Mouse (Mus musculus): ENCODE results near the gene Atat1. TPM values are rescaled to one million over a fixed set of nuclear protein-coding genes. Genes with fewer than 3 reads are reported as not detected.

Atat1 gene
- polyA plus RNA-seq, 1 experiment from 2014 or later, result 62.7 TPM

DNA sequence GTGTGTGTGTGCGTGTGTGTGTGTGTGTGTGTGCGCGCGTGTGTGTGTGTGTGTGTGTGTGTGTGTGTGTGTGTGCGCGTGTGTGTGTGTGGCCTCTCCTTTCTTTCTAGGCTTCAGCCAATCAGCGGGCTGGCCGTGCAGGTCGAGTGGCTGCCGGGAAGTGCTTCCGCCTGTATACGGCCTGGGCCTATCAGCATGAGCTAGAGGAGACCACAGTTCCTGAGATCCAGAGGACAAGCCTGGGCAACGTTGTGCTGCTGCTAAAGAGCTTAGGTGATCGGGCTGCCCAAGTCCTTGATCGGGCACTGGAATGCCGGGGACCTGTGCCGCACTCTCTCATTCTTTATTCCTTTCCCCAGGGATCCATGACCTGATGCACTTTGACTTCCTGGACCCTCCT, 22.1 kb downstream of the Atat1 start:
- 77% methylated on average over 10 of the region's 17 CpGs for WGBS

DNA sequence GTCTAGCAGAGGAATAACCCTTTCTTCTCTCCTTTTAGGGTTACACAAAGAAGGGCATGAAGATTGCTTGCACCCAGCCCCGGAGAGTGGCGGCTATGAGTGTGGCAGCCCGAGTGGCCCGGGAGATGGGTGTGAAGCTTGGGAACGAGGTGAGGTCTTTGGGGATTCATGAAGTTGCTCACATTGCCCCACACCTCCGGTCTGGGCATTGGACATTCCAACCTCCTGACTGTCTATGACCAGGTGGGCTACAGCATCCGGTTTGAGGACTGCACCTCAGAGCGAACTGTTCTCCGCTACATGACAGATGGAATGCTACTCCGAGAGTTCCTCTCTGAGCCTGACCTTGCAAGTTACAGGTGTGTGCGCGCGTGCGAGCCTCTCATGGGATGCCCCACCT, 26.1 kb downstream of the Atat1 start:
- no peak for ATAC-seq (ENCODE audit: low read depth)
- H3K4me3 ChIP-seq (ENCODE audit: low read length), result no peak overlapping the region
- 96% methylated on average over 14 of the region's 14 CpGs for WGBS

More for the DNA sequence above, 22.1 kb downstream of the Atat1 start:
- H3K9ac ChIP-seq (ENCODE audit: low read length), result no peak overlapping the region
- H3K4me1 ChIP-seq (replicated peaks; ENCODE audit: control insufficient read depth, insufficient read depth, low read length), result no peaks in the 10 kb centered on the region
- no peaks in the 10 kb centered on the region for H3K9me3 ChIP-seq (ENCODE audit: control insufficient read depth, low read length)
- H3K4me3 ChIP-seq (ENCODE audit: low read length), result no peak overlapping the region
- no peak overlapping the region for H3K4me2 ChIP-seq (ENCODE audit: low read depth, low read length)
- no peak for ATAC-seq (ENCODE audit: low read depth)
- H3K27me3 ChIP-seq (ENCODE audit: control insufficient read depth, insufficient read depth, low read depth, low read length), result no peaks in the 10 kb centered on the region
- peaks cover 75% of the 10 kb centered on the region for H3K36me3 ChIP-seq (ENCODE audit: control insufficient read depth, insufficient read depth, low read length)
- H3K27ac ChIP-seq (ENCODE audit: low read length), result no peak overlapping the region

DNA sequence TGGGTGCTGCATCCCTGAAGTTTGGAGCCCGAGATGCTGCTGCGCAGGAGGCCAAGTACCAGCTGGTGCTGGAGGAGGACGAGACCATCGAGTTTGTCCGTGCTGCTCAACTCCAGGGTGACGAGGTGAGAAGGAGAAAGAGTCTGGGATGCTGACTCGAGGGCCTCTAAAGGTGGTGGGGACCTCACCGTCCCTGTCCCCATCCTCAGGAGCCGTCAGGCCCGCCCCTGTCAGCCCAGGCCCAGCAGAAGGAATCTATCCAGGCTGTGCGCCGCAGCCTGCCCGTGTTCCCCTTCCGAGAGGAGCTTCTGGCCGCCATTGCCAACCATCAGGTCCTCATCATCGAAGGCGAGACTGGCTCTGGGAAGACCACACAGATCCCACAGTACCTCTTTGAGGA, 27.0 kb downstream of the Atat1 start:
- ATAC-seq (ENCODE audit: low read depth), result no peak
- Histone ChIP-seq H3K4me1 (replicated peaks; ENCODE audit: control insufficient read depth, insufficient read depth, low read length) (peaks cover 11% of the 10 kb centered on the region; the same call in 1 of the 2 replicates), H3K4me3 (ENCODE audit: low read length) (no peak overlapping the region), H3K9ac (ENCODE audit: low read length) (no peak overlapping the region), H3K36me3 (ENCODE audit: control insufficient read depth, insufficient read depth, low read length) (peaks cover 45% of the 10 kb centered on the region), H3K27me3 (ENCODE audit: control insufficient read depth, insufficient read depth, low read depth, low read length) (no peaks in the 10 kb centered on the region), H3K27ac (ENCODE audit: low read length) (no peak overlapping the region), H3K9me3 (ENCODE audit: control insufficient read depth, low read length) (no peaks in the 10 kb centered on the region), H3K4me2 (ENCODE audit: low read depth, low read length) (no peak overlapping the region)
- 93% methylated on average over 17 of the region's 17 CpGs for WGBS

More for the DNA sequence above, 26.1 kb downstream of the Atat1 start:
- peaks cover 11% of the 10 kb centered on the region; the same call in 1 of the 2 replicates for H3K4me1 ChIP-seq (replicated peaks; ENCODE audit: control insufficient read depth, insufficient read depth, low read length)
- H3K4me2 ChIP-seq (ENCODE audit: low read depth, low read length), result no peak overlapping the region
- H3K36me3 ChIP-seq (ENCODE audit: control insufficient read depth, insufficient read depth, low read length), result peaks cover 54% of the 10 kb centered on the region
- H3K27ac ChIP-seq (ENCODE audit: low read length), result no peak overlapping the region
- no peaks in the 10 kb centered on the region for H3K9me3 ChIP-seq (ENCODE audit: control insufficient read depth, low read length)
- no peak overlapping the region for H3K9ac ChIP-seq (ENCODE audit: low read length)
- no peaks in the 10 kb centered on the region for H3K27me3 ChIP-seq (ENCODE audit: control insufficient read depth, insufficient read depth, low read depth, low read length)

DNA sequence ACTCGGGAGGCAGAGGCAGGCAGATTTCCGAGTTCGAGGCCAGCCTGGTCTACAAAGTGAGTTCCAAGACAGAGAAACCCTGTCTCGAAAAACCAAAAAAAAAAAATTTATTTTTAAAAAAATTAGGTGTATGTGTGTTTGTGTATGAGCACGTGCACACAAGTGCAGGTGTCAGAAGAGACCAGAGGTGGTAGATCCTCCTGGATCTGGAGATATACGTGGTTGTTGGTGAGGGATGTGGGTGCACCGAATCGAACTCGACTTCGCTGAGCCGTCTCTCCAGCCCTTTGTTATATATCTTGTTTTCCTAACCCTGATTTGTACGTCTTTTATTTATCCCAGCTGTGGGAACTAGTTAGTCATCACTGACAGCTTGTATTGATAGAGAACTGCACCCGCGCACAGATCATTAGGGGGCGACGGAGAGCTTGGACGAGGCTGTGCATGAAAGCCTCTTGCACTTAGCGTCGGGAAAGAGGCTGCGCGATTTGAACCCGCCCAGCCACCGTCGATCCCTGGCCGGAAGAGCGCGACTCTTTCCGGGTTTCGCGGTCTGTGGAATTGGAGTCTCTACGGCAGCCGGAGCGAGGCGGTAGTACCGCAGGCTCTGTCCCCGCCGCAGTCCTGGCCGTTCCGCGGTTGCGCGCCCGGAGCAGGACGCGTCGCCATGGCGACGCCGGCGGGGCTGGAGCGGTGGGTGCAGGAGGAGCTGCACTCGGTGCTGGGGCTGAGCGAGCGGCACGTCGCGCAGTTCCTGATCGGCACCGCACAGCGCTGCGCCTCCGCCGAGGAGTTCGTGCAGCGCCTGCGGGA, 30.4 kb downstream of the Atat1 start, which contains the start of gene Dhx16:
TSS of gene Dhx16 (plus strand) at position 575 of the 813 bp plus-strand sequence.
- Histone ChIP-seq H3K4me1 (replicated peaks; ENCODE audit: control insufficient read depth, insufficient read depth, low read length) (peaks cover 11% of the 10 kb centered on the region; the same call in 1 of the 2 replicates), H3K27me3 (ENCODE audit: control insufficient read depth, insufficient read depth, low read depth, low read length) (no peaks in the 10 kb centered on the region), H3K9ac (ENCODE audit: low read length) (peak within 1 kb of the TSS; percentile 89), H3K9me3 (ENCODE audit: control insufficient read depth, low read length) (no peaks in the 10 kb centered on the region), H3K36me3 (ENCODE audit: control insufficient read depth, insufficient read depth, low read length) (peaks cover 36% of the 10 kb centered on the region), H3K4me3 (ENCODE audit: low read length) (peak within 1 kb of the TSS; percentile 95), H3K27ac (ENCODE audit: low read length) (peak within 1 kb of the TSS; percentile 49; the same call in 1 of the 2 replicates), H3K4me2 (ENCODE audit: low read depth, low read length) (peak within 1 kb of the TSS; percentile 78)
- peak; percentile 94 for ATAC-seq (ENCODE audit: low read depth)
- WGBS, result 6% methylated on average over 62 of the region's 66 CpGs

DNA sequence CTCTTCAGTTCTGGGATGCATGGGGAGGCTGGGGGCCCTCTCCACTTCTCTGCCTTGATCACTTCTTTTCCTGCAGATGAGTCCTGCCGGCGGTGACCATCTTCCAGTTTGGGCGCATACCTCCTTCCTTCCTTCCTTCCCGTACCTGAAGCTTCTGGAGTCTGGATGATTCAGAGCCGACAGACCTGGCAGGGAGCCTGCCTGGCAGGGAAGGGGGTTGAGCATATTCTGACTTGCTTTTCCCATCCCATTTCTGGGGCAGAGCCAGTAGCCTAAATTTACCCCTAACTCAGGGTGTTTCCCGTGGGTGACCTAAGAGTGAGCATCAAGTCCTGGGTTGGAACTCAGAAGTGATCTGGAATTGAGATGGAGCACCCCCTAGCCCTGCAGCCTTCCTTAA, 35.2 kb downstream of the Atat1 start:
- Histone ChIP-seq H3K27ac (ENCODE audit: low read length) (no peak overlapping the region), H3K9ac (ENCODE audit: low read length) (no peak overlapping the region; the same call in 1 of the 2 replicates), H3K9me3 (ENCODE audit: control insufficient read depth, low read length) (0 out of 2 replicates have a peak, but pooled peaks cover 2% of the 10 kb centered on the region), H3K4me2 (ENCODE audit: low read depth, low read length) (no peak overlapping the region), H3K4me3 (ENCODE audit: low read length) (no peak overlapping the region), H3K4me1 (replicated peaks; ENCODE audit: control insufficient read depth, insufficient read depth, low read length) (peaks cover 13% of the 10 kb centered on the region), H3K36me3 (ENCODE audit: control insufficient read depth, insufficient read depth, low read length) (peaks cover 20% of the 10 kb centered on the region), H3K27me3 (ENCODE audit: control insufficient read depth, insufficient read depth, low read depth, low read length) (no peaks in the 10 kb centered on the region)
- WGBS, result 78% methylated on average over 6 of the region's 6 CpGs
- ATAC-seq (ENCODE audit: low read depth), result no peak

DNA sequence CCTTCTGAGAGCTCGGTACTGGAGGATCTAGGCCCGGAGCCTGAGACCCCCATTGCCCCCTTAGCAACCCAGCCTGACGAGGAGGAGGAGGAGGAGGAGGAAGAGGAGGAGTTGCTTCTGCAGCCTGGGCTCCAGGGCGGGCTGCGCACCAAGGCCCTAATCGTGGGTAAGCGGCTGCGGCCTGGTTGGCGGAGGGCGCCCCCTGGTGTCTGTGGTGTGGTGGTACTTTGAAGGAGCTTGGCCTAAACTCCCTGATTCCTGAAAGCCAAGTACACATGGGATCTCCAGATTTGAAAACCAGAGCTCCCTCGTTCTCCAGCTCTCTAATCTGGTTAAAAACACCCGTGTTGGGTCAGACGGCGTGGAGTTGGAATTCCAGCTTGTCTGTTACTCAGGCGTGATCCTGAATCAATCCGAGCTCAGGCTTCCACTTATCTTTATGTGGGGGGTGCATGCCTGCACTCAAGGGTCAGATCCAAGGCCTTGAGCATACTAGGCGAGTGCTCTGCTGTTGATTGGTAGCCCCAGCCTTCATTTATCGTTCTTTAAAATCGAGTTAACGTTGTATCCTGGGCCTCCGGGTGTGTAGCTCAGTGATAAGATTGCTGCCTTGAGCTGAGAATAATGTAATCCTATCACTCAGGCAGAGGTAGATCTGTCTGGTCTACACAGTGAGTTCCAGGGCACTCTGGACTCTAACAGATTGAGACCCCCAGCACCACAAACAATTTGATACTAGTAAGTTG, 35.9 kb downstream of the Atat1 start:
- WGBS, result 26% methylated on average over 21 of the region's 21 CpGs
- no peak overlapping the region for H3K4me3 ChIP-seq (ENCODE audit: low read length)
- no peak overlapping the region; the same call in 1 of the 2 replicates for H3K4me2 ChIP-seq (ENCODE audit: low read depth, low read length)
- peak overlapping the region; percentile 19; the same call in 1 of the 2 replicates for H3K9ac ChIP-seq (ENCODE audit: low read length)
- peaks cover 20% of the 10 kb centered on the region for H3K4me1 ChIP-seq (replicated peaks; ENCODE audit: control insufficient read depth, insufficient read depth, low read length)
- 0 out of 2 replicates have a peak, but pooled peaks cover 2% of the 10 kb centered on the region for H3K9me3 ChIP-seq (ENCODE audit: control insufficient read depth, low read length)
- peak; percentile 29; the same call in 1 of the 2 replicates for ATAC-seq (ENCODE audit: low read depth)
- H3K27me3 ChIP-seq (ENCODE audit: control insufficient read depth, insufficient read depth, low read depth, low read length), result no peaks in the 10 kb centered on the region
- H3K36me3 ChIP-seq (ENCODE audit: control insufficient read depth, insufficient read depth, low read length), result peaks cover 20% of the 10 kb centered on the region
- no peak overlapping the region for H3K27ac ChIP-seq (ENCODE audit: low read length)

DNA sequence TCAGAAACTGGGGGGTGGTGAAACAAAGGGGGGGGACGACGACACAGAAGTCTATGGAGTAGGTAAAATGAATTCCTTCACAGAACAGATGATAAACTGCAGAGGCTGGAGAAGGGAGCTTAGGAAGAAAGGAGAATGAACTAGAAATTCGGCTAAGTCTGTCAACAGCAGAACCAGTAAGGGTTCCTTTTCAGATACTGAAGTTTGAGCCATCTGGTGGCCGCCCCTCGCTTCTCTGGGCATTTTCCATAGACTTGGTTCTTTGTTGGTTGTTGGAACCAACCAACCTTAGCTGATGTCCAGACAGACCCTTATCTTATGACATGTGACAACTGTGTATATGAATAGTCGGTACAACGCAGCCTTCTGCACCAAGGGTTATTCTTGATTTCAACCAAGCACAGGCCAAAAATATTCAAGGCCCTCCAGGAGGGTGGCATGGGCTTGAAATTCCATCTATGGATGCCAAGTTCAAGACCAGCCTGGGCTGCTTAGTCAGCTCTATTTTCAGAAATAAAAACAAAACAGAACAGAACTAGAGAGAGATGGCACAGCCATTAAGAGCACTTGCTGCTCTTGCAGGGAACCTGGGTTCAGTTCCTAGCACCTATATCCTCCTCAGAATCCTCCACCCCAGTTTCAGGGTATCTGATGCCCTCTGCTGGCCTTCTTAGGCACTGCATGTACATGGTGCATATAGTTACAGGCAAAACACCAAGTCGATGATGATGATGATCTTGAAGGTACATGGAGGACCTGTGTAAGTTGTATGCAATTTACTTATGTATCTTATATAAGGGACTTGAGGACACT, 38.8 kb downstream of the Atat1 start:
- Histone ChIP-seq H3K4me3 (ENCODE audit: low read length) (peak overlapping the region; percentile 66), H3K27me3 (ENCODE audit: control insufficient read depth, insufficient read depth, low read depth, low read length) (no peaks in the 10 kb centered on the region), H3K4me1 (replicated peaks; ENCODE audit: control insufficient read depth, insufficient read depth, low read length) (peaks cover 28% of the 10 kb centered on the region), H3K9ac (ENCODE audit: low read length) (peak overlapping the region; percentile 81; the same call in 1 of the 2 replicates), H3K9me3 (ENCODE audit: control insufficient read depth, low read length) (0 out of 2 replicates have a peak, but pooled peaks cover 2% of the 10 kb centered on the region), H3K4me2 (ENCODE audit: low read depth, low read length) (peak overlapping the region; percentile 94), H3K27ac (ENCODE audit: low read length) (peak overlapping the region; percentile 99), H3K36me3 (ENCODE audit: control insufficient read depth, insufficient read depth, low read length) (peaks cover 18% of the 10 kb centered on the region)
- ATAC-seq (ENCODE audit: low read depth), result no peak
- WGBS, result 57% methylated on average over 8 of the region's 8 CpGs

DNA sequence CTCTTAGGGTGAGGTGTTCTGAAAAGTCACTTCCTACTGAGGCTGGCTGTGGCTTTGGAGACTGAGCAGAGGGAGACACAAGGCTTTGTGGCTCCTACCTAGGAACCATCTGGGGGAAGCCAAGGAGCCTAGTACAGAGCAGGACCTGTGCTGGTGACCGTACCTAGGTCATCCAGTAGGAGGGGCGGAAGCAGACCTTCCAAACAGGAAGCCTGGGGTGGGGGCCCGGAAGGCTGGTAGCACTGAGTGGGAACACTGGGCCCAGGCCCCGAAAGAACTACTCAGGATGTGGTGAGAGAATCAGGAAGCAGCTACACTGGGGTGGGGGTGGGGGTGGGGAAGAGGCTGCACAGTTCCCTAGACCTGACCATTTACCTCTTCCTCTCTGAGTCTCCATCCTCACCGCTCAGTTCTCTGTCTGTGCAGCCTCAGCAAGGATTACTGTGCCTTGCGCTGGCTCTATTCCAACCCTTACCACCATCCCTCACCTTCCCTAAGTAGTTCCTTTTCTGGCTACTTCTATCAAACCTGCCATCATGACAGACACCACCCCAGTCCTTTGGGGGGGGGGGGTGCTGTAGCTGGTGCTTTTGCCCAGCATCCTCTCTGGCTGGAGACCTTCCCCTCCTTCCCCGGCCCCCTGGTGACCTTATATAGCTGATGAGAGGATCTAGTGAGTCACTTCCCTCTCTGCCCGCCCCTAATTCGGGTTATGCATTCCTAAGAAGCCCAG, 39.6 kb downstream of the Atat1 start:
- Histone ChIP-seq H3K4me1 (replicated peaks; ENCODE audit: control insufficient read depth, insufficient read depth, low read length) (peaks cover 28% of the 10 kb centered on the region), H3K4me3 (ENCODE audit: low read length) (peak overlapping the region; percentile 66)
- peak; percentile 7 for ATAC-seq (ENCODE audit: low read depth)

More for the DNA sequence above, 39.6 kb downstream of the Atat1 start:
- peaks cover 16% of the 10 kb centered on the region for H3K36me3 ChIP-seq (ENCODE audit: control insufficient read depth, insufficient read depth, low read length)
- 0 out of 2 replicates have a peak, but pooled peaks cover 2% of the 10 kb centered on the region for H3K9me3 ChIP-seq (ENCODE audit: control insufficient read depth, low read length)
- peak overlapping the region; percentile 81 for H3K9ac ChIP-seq (ENCODE audit: low read length)
- peak overlapping the region; percentile 99 for H3K27ac ChIP-seq (ENCODE audit: low read length)
- 37% methylated on average over 9 of the region's 9 CpGs for WGBS
- H3K4me2 ChIP-seq (ENCODE audit: low read depth, low read length), result peak overlapping the region; percentile 94
- H3K27me3 ChIP-seq (ENCODE audit: control insufficient read depth, insufficient read depth, low read depth, low read length), result no peaks in the 10 kb centered on the region
